In the genomic region with DNA sequence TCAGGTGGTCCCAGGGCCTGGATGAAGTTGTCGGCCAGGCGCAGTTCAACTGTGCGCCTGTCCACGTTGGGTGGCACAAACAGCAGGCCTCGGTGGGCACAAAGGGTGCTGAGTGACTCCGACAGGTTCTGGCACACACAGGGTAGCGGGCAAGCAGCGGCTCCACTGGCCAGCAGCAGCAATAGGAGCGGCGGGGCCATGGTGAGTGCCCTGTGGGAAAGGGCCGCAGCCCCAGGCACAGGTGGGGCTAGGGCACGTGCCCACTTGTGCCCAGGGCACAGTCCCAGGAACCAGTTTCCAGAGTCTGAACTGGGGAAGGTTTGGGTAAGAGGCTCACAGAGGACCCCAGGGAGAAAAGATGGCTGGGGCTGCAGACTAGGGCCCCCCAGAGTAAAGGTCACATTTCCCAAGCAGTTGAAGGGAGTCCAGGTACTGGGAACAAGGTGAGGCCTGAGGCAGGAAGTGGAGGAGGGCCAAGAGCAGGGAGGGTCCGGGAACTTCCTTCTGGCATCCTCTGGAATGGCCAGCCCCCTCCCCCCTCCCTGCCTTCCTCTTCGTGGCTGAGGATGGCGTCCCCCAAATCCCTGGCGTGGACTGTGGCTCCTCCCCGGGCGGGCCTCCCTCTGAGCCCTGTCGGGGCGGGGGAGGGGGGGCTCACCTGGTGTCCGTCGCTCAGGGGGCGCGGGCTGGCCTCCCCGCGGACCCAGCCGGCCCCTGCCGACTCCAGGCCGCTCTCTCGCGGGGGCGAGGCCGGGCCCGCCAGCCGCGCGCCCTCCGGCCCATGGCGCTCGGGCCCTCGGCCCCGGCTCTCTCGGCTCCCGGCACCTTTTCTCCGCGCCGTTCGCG, we compare ENCODE assay signal across 8 mouse cellular contexts. TPM values are rescaled to one million over a fixed set of nuclear protein-coding genes. Genes with fewer than 3 reads are reported as not detected.
A peak's percentile ranks its signal among the peaks of the same experiment; 100 is the strongest.
DNase-seq lines count a peak whose midpoint lies in the region; ATAC-seq lines count a peak whose summit lies in the region.

No protein-coding gene starts in this region.

- DNase-seq in adrenal gland, postnatal 36 days: peak; percentile 31 to 53
- DNase-seq in adrenal gland, adult 2 months: no peak
- DNase-seq in 3134 (ENCODE audit: extremely low read depth, insufficient read length, low spot score): peak; percentile 28
- DNase-seq in embryo, embryonic 11 days: peak; percentile 65
- DNase-seq in mesoderm, embryonic 11.5 days (ENCODE audit: low read depth, low spot score): peak; percentile 45
- no peak for DNase-seq in frontal cortex, postnatal 36 days (ENCODE audit: low spot score in 2 of 2)

- 16% methylated on average over 47 of the region's 49 CpGs for WGBS in intestine, embryonic 16.5 days

- peak overlapping the region; percentile 88 for H3K27ac ChIP-seq in intestine, embryonic 16.5 days (ENCODE audit: low read length)

- no peaks in the 10 kb centered on the region for H3K27me3 ChIP-seq in intestine, embryonic 16.5 days (replicated peaks; ENCODE audit: control insufficient read depth, insufficient read depth, low read length)

- no peaks in the 10 kb centered on the region for H3K9me3 ChIP-seq in intestine, embryonic 16.5 days (ENCODE audit: control insufficient read depth, low read length)

- peak overlapping the region; percentile 92 for H3K9ac ChIP-seq in intestine, embryonic 16.5 days (ENCODE audit: low read depth, low read length)

- peaks cover 16% of the 10 kb centered on the region for H3K36me3 ChIP-seq in intestine, embryonic 16.5 days (ENCODE audit: control insufficient read depth, insufficient read depth, low read length)

- ATAC-seq in intestine, embryonic 16.5 days: peak; percentile 31
- ATAC-seq in erythroid progenitor cell, adult 5-6 weeks (replicated peaks; ENCODE audit: low FRiP score, poor library complexity, severe bottlenecking): no peak

- peak overlapping the region; percentile 94 for H3K4me3 ChIP-seq in intestine, embryonic 16.5 days (ENCODE audit: low read length)

- H3K4me2 ChIP-seq in intestine, embryonic 16.5 days (ENCODE audit: low read depth, low read length): peak overlapping the region; percentile 82

- peaks cover 29% of the 10 kb centered on the region for H3K4me1 ChIP-seq in intestine, embryonic 16.5 days (ENCODE audit: control insufficient read depth, insufficient read depth, low read length)

RNA-seq across cellular contexts. Expression of a gene that starts 0.9 kb away (rescaled TPM):
- 1 to 10 TPM; 5.5 to 6.9 TPM for total RNA-seq in adrenal gland, postnatal 36 days (2021)
- total RNA-seq in adrenal gland, adult 2 months (2021): 1 to 10 TPM; 3.3 to 6.7 TPM
- 17.1 and 22.1 TPM in 2 replicates for polyA plus RNA-seq in adrenal gland, adult 2 months (2012; rRNA removed)
- 2.7 and 4.0 TPM in 2 replicates for polyA plus RNA-seq in intestine, embryonic 16.5 days (2015; fragmentation: Nextera tagmentation; extraction: Ambion mirVana)
- not detected in 2 replicates for total RNA-seq in erythroid progenitor cell, adult 5-6 weeks (2015; ENCODE audit: low replicate concordance)
- total RNA-seq in erythroid progenitor cell, adult 5-6 weeks (2017; ENCODE audit: low replicate concordance): not detected in 2 replicates

RNA-seq across cellular contexts. Expression of a gene that starts 10.9 kb away (rescaled TPM):
- total RNA-seq in adrenal gland, postnatal 36 days (2021): 10 to 100 TPM; 36.2 to 38.3 TPM
- 10 to 100 TPM; 34.8 to 44.2 TPM for total RNA-seq in adrenal gland, adult 2 months (2021)
- polyA plus RNA-seq in adrenal gland, adult 2 months (2012; rRNA removed): 125 and 141 TPM in 2 replicates
- 66.0 and 69.2 TPM in 2 replicates for polyA plus RNA-seq in intestine, embryonic 16.5 days (2015; fragmentation: Nextera tagmentation; extraction: Ambion mirVana)
- 21.6 and 26.4 TPM in 2 replicates for total RNA-seq in erythroid progenitor cell, adult 5-6 weeks (2015; ENCODE audit: low replicate concordance)
- 6.6 and 13.5 TPM in 2 replicates for total RNA-seq in erythroid progenitor cell, adult 5-6 weeks (2017; ENCODE audit: low replicate concordance)

Comparison
In these comparisons a context has a peak if more than half of its experiments do, and no peak if none do; other contexts are left out.
1. DNase-seq: peak in adrenal gland, postnatal 36 days (2 of 2), 3134 (single experiment), embryo, embryonic 11 days (single experiment) and mesoderm, embryonic 11.5 days (single experiment); none in adrenal gland, adult 2 months (single experiment) and frontal cortex, postnatal 36 days (0 of 2).
2. RNA of a gene that starts 0.9 kb away (total RNA-seq): 5.5 to 6.9 TPM in adrenal gland, postnatal 36 days and 3.3 to 6.7 TPM in adrenal gland, adult 2 months; not detected in erythroid progenitor cell, adult 5-6 weeks; every median in the first group is over 4 times any median in the second.